Mouse (Mus musculus): ENCODE data around the gene Tmem121b.

DNA sequence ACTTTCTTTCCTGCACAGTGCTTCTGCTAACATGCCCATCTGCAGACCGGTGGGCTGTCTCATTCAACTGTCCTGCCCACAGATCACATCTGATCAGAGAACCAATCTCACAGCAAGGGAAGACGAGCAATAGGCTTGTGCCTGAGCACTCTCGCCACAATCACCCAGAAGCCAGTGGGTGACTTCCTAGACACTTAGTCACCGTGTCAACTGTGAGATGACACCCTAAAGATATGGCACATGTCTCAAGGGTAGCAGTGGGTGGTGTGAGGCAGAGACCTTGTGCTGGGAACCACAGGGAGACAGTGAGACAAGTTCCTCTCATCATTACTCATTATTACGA, 40.5 kb downstream of the Tmem121b start:
- TF ChIP-seq CTCF (IDR thresholded peaks at IDR 0.05; ENCODE audit: insufficient read depth, low read length) = no peak
- no peak for TF ChIP-seq POLR2A (IDR thresholded peaks at IDR 0.05; ENCODE audit: borderline replicate concordance, extremely low read depth, low read depth, low read length)

Measured in lung, adult 2 months (tissue).